In genomic region chr2:129916411-129916810, GRCm38 (mm10) we compare ENCODE assay signal across 17 mouse cellular contexts.
DNase-seq lines count a peak whose midpoint lies in the region.
"Had no signal": no experiment of that assay in that cellular context is flagged by ENCODE, and none has a peak within 500 bp of the region (broad histone marks: within the 10 kb centered on the region; RNA-seq: fewer than 3 reads in every experiment).

No protein-coding gene starts in this region.

- DNase-seq in cerebellum, postnatal 10 days = peak; percentile 39 to 41
- DNase-seq in cerebellum, adult 11-12 months = no peak
- peak; percentile 28 to 66 for DNase-seq in cerebellum, postnatal 25 days
- DNase-seq in cerebellum, adult 18-20 months = no peak
- peak; percentile 29 for DNase-seq in heart, adult 11 months
- DNase-seq in heart, embryonic 10.5 days (ENCODE audit: low spot score) = no peak
- no peak for DNase-seq in gastrocnemius, postnatal 14 days
- DNase-seq: adrenal gland, adult 2 months; adrenal gland, postnatal 10 days; adrenal gland, postnatal 25 days; cerebellum, adult 11 months; cerebellum, adult 8-10 months; forebrain, postnatal 0 days had no signal

- H3K27ac ChIP-seq in heart, embryonic 10.5 days = no peak overlapping the region
- H3K27ac ChIP-seq: embryonic facial prominence, embryonic 10.5 days; embryonic facial prominence, embryonic 12.5 days; forebrain, embryonic 13.5 days; forebrain, embryonic 15.5 days had no signal

- no peak overlapping the region for H3K4me3 ChIP-seq in heart, embryonic 10.5 days
- H3K4me3 ChIP-seq: embryonic facial prominence, embryonic 10.5 days; embryonic facial prominence, embryonic 12.5 days; forebrain, embryonic 13.5 days; forebrain, embryonic 15.5 days had no signal

- H3K9me3 ChIP-seq in heart, embryonic 10.5 days = no peaks in the 10 kb centered on the region
- H3K9me3 ChIP-seq: embryonic facial prominence, embryonic 10.5 days; embryonic facial prominence, embryonic 12.5 days; forebrain, embryonic 13.5 days; forebrain, embryonic 15.5 days had no signal

- intact Hi-C loops in gastrocnemius, postnatal 14 days (cut with DNase I; ENCODE audit: low total_unique reads) = no loop called here

- H3K36me3 ChIP-seq in heart, embryonic 10.5 days = no peaks in the 10 kb centered on the region
- H3K36me3 ChIP-seq: embryonic facial prominence, embryonic 10.5 days; embryonic facial prominence, embryonic 12.5 days; forebrain, embryonic 15.5 days had no signal

- H3K4me1 ChIP-seq in heart, embryonic 10.5 days = peaks cover 13% of the 10 kb centered on the region
- H3K4me1 ChIP-seq: forebrain, embryonic 13.5 days had no signal

- no peaks in the 10 kb centered on the region for H3K27me3 ChIP-seq in heart, embryonic 10.5 days (ENCODE audit: insufficient read depth, poor library complexity, severe bottlenecking)
- H3K27me3 ChIP-seq: embryonic facial prominence, embryonic 12.5 days; forebrain, embryonic 13.5 days; forebrain, embryonic 15.5 days had no signal

- 91% methylated on average over 7 of the region's 7 CpGs for WGBS in heart, embryonic 10.5 days

Comparison
In these comparisons a context has a peak if more than half of its experiments do, and no peak if none do; other contexts are left out.
1. DNase-seq: peak in cerebellum, postnatal 10 days (2 of 2), cerebellum, postnatal 25 days (2 of 2) and heart, adult 11 months (single experiment); none in cerebellum, adult 11-12 months (single experiment), cerebellum, adult 18-20 months (0 of 2), heart, embryonic 10.5 days (single experiment) and gastrocnemius, postnatal 14 days (single experiment).